Mouse (Mus musculus) Muller cell, postnatal 12 days (primary cell): Measurements from ENCODE around the gene Ptges3.

ENCODE experiments used
- DNase-seq: peaks from one replicate; pipeline ENCODE4 v3.0.0-alpha.2; 2015; ENCODE audit errors: inconsistent ontology term

Ptges3 gene

DNA sequence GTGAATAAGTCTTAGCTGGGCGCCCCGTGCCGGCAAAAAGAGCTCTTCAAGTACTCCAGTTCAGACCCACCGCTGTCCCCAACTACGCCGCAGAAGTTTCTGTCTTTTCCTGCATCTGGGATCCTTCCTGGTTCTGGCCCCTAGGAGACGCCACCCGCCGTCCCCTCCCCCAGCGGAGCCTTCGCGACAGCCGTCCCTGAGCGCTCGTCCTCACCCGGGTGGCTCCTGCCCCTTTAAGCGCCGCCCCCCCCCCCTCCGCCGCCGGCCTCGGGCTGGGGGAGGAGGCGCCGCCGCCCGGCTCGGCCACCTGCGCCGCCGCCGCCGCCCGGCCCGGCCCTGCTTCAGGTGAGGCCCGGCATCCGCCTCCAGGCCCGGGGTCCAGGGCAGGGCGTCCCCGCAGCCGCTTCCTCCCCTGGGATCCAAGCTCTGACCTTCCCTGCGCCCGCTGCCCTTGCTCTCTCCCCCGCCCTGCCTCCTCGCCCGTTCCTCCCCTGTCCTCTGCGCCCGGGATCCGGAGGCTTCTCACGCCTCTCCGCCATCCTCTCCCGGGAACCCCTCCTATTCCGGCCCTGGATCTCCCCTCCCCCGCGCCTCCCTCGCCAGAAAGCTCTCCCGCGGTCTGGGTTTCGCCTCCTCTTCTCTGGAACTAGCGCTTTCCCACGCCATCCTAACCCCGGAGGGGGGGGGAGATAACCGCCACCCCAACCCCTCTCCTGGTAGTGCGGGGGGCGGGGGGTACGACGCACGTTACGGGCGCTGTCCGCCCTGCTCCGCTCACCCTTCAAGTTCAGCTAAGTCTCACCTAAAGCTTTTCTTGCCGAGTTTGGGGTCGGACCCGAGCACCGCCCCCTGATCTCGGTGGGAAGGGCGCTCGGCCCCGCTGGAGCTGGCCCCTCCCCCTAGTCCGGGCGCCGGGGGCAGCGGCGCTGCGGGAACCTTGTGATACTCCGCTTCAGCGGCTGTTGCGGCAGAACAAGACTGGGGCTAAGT, 34.0 kb downstream of the Ptges3 start:
- peak; percentile 91 for DNase-seq

- no peak for DNase-seq
Observed at GRCm38 (mm10) chr10:128093496-128094294, 34.9 kb downstream of the Ptges3 start.

GRCm38 (mm10) chr10:128094340-128094968, 35.7 kb downstream of the Ptges3 start:
- peak; percentile 89 for DNase-seq

DNA sequence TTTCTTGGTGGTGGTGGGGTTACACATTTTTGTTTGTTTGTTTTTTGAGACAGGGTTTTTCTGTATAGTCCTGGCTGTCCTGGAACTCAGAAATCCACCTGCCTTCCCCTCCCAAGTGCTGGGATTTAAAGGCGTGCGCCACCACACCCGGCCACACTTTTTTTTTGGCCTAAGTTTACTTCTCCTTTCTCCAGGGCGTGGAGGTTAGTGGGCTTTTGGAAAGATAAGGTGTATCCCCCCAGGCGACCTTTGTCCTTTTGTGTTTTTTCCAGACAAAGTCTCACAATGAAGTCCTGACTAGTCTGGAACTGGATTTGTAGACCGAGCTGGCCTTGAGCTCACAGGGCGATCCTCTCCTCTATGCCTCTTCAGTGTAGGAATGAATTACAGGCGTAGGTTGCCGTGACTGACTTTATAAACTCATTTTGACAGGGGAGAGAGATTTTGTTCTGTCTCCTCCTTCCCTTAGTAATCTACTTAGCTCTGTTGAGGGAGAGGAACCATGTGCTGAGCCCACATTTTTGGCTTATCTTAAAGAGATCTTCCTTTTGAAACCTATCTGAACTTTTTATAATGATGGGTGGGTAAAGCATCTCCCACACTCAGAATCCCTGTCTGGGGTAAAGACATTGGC, 36.4 kb downstream of the Ptges3 start:
- no peak for DNase-seq

DNA sequence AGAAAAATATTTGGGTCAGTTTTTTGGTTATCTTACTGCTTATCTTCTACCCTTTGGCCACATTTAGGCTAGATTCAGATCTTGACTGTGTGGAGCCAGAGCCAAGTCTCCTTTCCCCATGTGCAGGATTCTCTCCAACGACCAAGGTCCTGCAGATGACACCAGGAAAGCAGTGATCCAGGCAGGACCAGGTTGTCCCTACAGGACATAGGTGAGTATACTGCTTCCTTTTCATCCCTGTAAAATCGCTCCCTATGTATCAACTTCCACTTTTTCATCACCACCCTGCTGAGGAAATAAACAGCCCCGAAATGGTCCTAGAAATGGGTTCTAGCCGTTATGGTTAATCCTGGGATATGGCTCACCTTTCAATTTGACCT, 37.5 kb downstream of the Ptges3 start:
- no peak for DNase-seq

- DNase-seq: peak; percentile 91
Observed at GRCm38 (mm10) chr10:128096693-128097586, 38.2 kb downstream of the Ptges3 start.

- DNase-seq: peak; percentile 65
Observed at GRCm38 (mm10) chr10:128097587-128097971, 38.8 kb downstream of the Ptges3 start.

GRCm38 (mm10) chr10:128110103-128110761, 51.5 kb downstream of the Ptges3 start:
- DNase-seq: no peak

DNA sequence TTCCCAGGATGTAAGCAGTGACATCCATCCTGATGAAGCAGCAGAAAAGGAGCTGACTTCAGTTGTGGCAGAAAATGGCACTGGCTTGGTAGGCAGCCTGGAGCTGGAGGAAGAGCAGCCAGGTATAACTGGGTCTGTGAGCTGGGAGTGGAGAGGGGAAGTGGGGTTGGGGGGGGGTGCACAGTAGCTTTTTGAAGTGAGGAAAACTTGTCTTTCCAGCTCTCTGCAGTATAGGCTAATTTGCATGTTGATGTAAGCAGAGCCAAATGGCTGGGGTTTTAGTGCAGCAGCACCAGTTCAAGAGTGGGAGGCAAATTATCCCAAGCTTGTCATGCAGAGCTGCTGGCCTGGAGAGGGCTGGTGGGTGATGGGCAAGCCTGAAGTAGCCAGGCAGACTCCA, 52.5 kb downstream of the Ptges3 start:
- no peak for DNase-seq

GRCm38 (mm10) chr10:128123833-128124232, 65.1 kb downstream of the Ptges3 start:
- no peak for DNase-seq

DNA sequence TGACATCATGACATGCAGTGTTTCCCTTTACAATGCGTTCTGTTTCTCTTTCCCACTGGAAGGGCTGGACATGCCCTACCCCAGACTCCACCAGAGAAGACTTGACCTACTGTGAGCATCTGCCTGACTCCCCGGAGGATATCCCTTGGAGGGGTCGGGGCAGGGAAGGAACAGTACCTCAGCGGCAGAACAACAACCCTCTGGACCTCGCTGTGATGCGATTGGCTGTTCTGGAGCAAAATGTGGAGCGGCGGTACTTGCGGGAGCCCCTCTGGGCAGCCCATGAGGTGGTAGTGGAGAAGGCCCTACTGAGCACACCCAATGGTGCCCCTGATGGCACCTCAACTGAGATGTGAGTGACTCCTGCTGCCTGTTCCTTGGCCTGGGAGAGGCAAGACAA, 66.1 kb downstream of the Ptges3 start:
- no peak for DNase-seq

DNA sequence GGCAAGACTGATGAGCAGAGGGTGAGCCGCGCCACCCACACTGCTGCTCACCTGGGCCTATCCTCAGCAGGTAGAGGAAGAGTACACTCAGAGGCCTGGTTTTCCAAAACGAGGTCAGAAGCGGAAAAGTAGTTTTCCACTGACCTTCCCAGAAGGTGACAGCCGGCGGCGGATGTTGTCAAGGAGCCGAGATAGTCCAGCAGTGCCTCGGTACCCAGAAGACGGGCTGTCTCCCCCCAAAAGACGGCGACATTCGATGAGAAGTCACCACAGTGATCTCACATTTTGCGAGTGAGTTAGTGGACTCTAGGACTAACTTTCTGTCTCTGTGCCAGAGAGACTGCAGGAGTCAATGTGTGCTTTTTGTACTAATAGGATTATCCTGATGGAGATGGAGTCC, 67.2 kb downstream of the Ptges3 start:
- no peak for DNase-seq
